Mouse (Mus musculus) limb, embryonic 10.5 days (tissue): ENCODE measurements around the gene Fam160b1. TPM values are rescaled to one million over a fixed set of nuclear protein-coding genes. Genes with fewer than 3 reads are reported as not detected.

Experiments
- DNase-seq: peaks from one replicate; pipeline ENCODE4 v3.0.0-alpha.2; 2017; ENCODE audit warnings: low spot score
- H3K27ac ChIP-seq: fragments of 300-500 bp; sonication (generic); 2 replicates; pipeline ENCODE4 v1.5.1; 2016; ENCODE audit warnings: mild to moderate bottlenecking
- H3K27me3 ChIP-seq: fragments of 300-500 bp; sonication (generic); 2 replicates; pipeline ENCODE4 v1.6.1; 2016; ENCODE audit warnings: low read depth, mild to moderate bottlenecking; ENCODE audit not compliant: poor library complexity, severe bottlenecking
- H3K36me3 ChIP-seq: fragments of 300-500 bp; sonication (generic); 2 replicates; pipeline ENCODE4 v1.6.1; 2016; ENCODE audit warnings: mild to moderate bottlenecking, moderate library complexity
- H3K4me1 ChIP-seq: fragments of 300-500 bp; sonication (generic); 2 replicates; pipeline ENCODE4 v1.6.1; 2016
- H3K4me3 ChIP-seq: fragments of 300-500 bp; sonication (generic); 2 replicates; pipeline ENCODE4 v1.5.1; 2016; ENCODE audit warnings: mild to moderate bottlenecking, moderate library complexity
- H3K9me3 ChIP-seq: fragments of 300-500 bp; sonication (generic); replicated peaks from 2 replicates; pipeline ENCODE4 v1.6.1; 2016; ENCODE audit warnings: mild to moderate bottlenecking
- WGBS: fragments of 180-500 bp; shearing (Covaris S2); methylation state at CpG from one replicate; pipeline ENCODE4 v1.1.7; 2016; 5-methylcytosine and 5-hydroxymethylcytosine counted together
- polyA plus RNA-seq: library from polyadenylated mRNA; unstranded; fragments of >200 nt; fragmentation: Nextera tagmentation; extraction: Ambion mirVana; gene quantifications from 2 replicates; pipeline ENCODE4 v1.2.1, GENCODE M21; 2016

The Fam160b1 gene
- polyA plus RNA-seq, 1 experiment from 2014 or later: 13.2 TPM

DNA sequence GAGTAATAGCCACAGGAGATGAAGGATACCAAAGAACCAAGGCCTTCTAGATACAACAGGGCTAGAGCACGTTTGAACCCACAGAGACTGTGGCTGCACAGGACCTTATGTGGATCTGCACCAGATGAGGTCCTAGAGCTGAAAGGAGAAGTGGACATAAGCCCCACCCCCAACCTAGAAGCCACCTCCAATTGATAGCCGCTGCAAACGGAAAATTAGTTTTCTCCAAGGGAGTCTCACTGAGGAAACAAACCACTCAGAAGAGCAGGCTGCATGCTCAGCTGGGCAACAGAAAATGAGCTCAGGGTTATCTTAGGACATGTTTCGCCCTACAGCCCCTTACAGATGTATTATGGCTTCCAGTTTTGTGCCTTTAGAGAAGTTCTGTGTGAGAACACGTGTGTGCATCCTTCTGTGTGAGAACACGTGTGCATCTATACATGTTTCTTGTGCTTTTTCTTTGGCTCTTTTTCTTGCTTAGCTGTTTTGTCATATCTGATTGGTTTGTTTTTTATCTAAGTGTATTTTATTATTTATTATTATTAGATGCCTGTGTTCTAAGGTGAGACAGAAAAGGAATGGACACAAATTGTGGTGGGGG lies 33.0 kb downstream of the Fam160b1 start:
- Histone ChIP-seq H3K9me3 (no peaks in the 10 kb centered on the region), H3K4me1 (no peaks in the 10 kb centered on the region), H3K27ac (no peak overlapping the region), H3K4me3 (no peak overlapping the region), H3K27me3 (no peaks in the 10 kb centered on the region), H3K36me3 (peaks cover 31% of the 10 kb centered on the region)
- WGBS: 81% methylated on average over 6 of the region's 6 CpGs
- no peak for DNase-seq

DNA sequence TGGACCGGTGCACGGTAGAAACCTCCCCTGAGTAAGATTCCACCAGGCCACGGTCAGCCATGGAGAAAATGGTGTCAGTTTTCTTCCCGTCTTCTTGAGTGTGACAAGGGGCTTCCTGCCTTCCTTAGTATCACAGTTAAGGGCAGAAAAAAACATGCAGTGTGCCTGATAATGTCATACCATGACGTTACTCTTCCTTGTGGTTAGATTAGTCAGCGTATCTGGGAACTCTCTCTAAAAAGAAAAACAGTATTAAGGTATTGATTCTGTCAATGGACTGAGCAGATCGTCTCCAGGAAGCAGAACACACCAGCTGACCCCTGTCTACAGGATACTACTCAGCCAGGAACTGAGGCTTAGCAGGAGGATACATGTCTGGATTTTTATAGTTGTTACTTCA lies 36.1 kb downstream of the Fam160b1 start:
- peaks cover under 1% of the 10 kb centered on the region for H3K36me3 ChIP-seq
- no peaks in the 10 kb centered on the region for H3K4me1 ChIP-seq
- no peak overlapping the region for H3K27ac ChIP-seq
- no peaks in the 10 kb centered on the region for H3K27me3 ChIP-seq
- H3K9me3 ChIP-seq: no peaks in the 10 kb centered on the region
- no peak for DNase-seq
- no peak overlapping the region for H3K4me3 ChIP-seq
- WGBS: 81% methylated on average over 7 of the region's 7 CpGs

- Histone ChIP-seq H3K36me3 (no peaks in the 10 kb centered on the region), H3K9me3 (no peaks in the 10 kb centered on the region), H3K27ac (0 out of 2 replicates have a peak overlapping the region, but pooled peaks have one; percentile 46), H3K4me1 (peaks cover 27% of the 10 kb centered on the region), H3K27me3 (no peaks in the 10 kb centered on the region), H3K4me3 (no peak overlapping the region)
- DNase-seq: no peak
- WGBS: 85% methylated on average over 6 of the region's 6 CpGs
Measured at GRCm38 (mm10) chr19:57402364-57402763, 41.9 kb downstream of the Fam160b1 start.

DNA sequence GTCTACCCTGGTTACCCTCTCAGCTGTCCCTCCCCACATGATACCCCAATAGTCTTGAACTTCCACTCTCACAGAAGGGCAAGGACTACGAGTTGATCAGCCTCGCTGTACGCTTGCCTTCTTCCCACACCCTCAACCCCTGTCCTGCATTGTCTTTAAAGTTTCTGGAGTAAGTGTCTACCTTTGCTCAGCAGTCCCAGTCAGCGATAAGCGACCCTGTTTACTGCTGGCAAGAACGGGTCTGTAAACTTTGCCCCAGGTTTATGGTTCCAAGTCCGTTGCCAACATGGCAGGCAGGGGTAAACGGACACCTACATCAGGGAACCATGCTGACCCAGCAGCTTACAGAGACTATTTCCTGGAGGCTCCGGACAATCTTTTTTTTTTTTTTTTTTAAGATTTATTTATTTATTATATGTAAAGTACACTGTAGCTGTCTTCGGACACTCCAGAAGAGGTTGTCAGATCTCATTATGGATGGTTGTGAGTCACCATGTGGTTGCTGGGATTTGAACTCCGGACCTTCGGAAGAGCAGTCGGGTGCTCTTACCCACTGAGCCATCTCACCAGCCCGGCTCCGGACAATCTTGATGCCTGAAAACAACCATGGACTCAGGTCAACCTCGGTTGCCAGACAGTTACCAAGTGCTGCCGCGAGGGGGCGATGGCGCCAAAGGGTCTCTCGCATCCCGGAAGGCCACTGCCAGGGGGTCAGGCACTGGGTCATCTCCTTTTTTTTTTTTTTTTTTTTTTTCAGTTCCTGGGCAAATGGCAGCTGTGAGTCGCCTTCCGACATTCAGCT lies 43.4 kb downstream of the Fam160b1 start:
- H3K27ac ChIP-seq: no peak overlapping the region
- H3K36me3 ChIP-seq: no peaks in the 10 kb centered on the region
- no peaks in the 10 kb centered on the region for H3K9me3 ChIP-seq
- peaks cover 38% of the 10 kb centered on the region for H3K4me1 ChIP-seq
- peak overlapping the region; percentile 32 for H3K4me3 ChIP-seq
- WGBS: 10% methylated on average over 24 of the region's 24 CpGs
- H3K27me3 ChIP-seq: no peaks in the 10 kb centered on the region
- peak; percentile 95 for DNase-seq

DNA sequence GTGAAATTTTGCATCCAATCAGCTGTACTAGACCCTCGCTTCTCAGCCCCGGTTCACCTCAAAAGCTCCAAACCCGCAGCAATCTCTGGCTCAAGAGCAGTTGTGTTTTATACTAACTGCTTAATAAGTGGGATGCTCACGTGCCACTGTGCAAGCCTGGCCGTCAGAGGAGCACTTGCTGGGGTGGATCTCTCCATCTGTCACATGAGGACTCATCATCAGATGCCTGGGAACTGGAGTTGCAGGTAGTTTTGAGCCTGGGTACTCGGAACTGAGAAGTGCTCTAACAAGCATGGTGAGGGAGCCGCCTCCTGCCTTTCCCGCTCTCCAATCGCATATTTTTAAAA lies 44.0 kb downstream of the Fam160b1 start:
- Histone ChIP-seq H3K36me3 (no peaks in the 10 kb centered on the region), H3K9me3 (no peaks in the 10 kb centered on the region), H3K4me3 (peak overlapping the region; percentile 32), H3K27me3 (no peaks in the 10 kb centered on the region), H3K27ac (no peak overlapping the region), H3K4me1 (peaks cover 38% of the 10 kb centered on the region)
- no peak for DNase-seq
- WGBS: 8% methylated on average over 9 of the region's 9 CpGs

DNA sequence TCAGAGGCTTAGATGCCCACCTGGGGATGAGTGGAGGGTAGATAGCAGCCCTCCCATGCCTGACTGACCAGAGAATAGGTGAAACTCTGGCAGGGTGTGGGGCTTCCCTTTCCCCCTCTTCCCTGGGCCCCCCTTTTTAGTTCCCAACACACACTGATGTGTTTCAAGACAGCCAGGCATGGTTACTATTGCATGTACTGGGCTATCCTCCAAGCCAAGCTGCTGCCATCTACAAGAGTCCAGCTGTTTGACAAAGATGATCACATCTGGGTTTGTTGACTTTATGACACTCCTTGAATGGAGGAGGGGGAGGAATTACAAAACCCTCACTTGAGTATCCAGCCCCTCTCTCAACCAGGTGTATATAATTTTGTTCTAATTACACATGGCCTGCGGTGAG lies 47.5 kb downstream of the Fam160b1 start:
- H3K4me1 ChIP-seq: peaks cover 60% of the 10 kb centered on the region
- no peak overlapping the region for H3K4me3 ChIP-seq
- H3K36me3 ChIP-seq: no peaks in the 10 kb centered on the region
- no peaks in the 10 kb centered on the region for H3K9me3 ChIP-seq
- DNase-seq: no peak
- H3K27me3 ChIP-seq: no peaks in the 10 kb centered on the region
- no peak overlapping the region for H3K27ac ChIP-seq
- WGBS: 90% methylated on average over 1 of the region's 1 CpGs

- Histone ChIP-seq H3K9me3 (no peaks in the 10 kb centered on the region), H3K27ac (peak overlapping the region; percentile 75), H3K36me3 (no peaks in the 10 kb centered on the region), H3K4me3 (peak overlapping the region; percentile 34), H3K27me3 (no peaks in the 10 kb centered on the region), H3K4me1 (peaks cover 43% of the 10 kb centered on the region)
- WGBS: 24% methylated on average over 29 of the region's 29 CpGs
- peak; percentile 61 for DNase-seq
Measured at GRCm38 (mm10) chr19:57411375-57412196, 51.1 kb downstream of the Fam160b1 start.

DNA sequence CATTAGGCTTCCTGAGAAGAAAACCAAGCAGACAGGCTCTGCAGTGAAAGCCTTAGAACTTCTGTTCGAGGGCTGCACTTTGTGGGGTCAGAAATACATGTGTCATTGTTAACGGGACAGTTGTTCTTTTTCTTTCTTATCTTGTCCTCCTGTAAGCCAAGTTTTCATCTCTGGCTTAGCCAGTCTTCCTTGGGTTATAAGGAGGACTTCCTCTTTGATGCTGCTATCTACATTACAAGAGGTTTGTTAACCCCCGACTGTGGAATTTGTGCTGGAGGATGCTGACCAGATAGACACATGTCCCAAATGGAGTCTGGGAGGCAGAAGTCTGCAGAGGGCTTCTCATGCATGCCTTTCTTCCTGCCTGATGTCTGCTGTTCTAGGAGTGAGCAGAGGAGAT lies 52.7 kb downstream of the Fam160b1 start:
- WGBS: 72% methylated on average over 3 of the region's 3 CpGs
- Histone ChIP-seq H3K9me3 (no peaks in the 10 kb centered on the region), H3K4me1 (peaks cover 36% of the 10 kb centered on the region), H3K27me3 (no peaks in the 10 kb centered on the region), H3K36me3 (no peaks in the 10 kb centered on the region), H3K27ac (no peak overlapping the region), H3K4me3 (no peak overlapping the region)
- DNase-seq: no peak

GRCm38 (mm10) chr19:57413918-57414317 lies 53.4 kb downstream of the Fam160b1 start:
- H3K27me3 ChIP-seq: no peaks in the 10 kb centered on the region
- no peak for DNase-seq
- WGBS: 87% methylated on average over 6 of the region's 6 CpGs
- H3K27ac ChIP-seq: no peak overlapping the region
- H3K4me1 ChIP-seq: peaks cover 35% of the 10 kb centered on the region
- no peak overlapping the region for H3K4me3 ChIP-seq
- no peaks in the 10 kb centered on the region for H3K36me3 ChIP-seq
- H3K9me3 ChIP-seq: no peaks in the 10 kb centered on the region

DNA sequence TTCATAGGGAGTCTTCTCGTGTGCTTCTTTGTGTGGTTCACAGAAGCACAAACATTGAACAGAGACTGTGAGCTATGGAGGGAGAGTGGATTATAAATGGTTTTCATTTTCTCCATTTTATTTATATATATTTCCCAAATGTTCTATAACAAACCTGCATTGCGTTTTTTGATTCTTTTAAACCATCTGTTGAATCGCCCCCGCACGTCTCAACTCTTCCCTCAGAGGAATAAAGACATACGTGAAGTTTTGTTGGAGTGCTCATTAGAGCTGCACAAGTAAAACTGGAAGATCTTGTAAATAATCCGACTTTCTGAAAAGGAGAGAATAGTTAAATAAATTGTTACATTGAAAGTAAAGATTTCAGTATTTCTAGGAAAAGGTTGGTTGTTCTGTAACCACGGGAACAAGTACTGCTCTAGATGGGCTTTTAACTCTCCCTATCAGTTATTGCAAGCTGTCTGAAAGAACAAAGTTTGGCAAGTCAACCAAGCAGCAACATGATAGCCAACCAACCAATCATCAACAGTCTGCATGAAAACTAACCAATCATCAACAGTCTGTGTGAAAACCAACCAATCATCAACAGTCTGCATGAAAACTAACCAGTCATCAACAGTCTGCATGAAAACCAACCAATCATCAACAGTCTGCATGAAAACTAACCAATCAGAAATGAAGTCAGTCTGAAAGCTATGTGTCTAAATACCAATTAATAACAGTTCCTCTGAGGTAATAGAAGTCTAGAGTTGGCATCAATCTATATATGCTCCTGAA lies 54.7 kb downstream of the Fam160b1 start:
- Histone ChIP-seq H3K4me3 (no peak overlapping the region), H3K27ac (no peak overlapping the region), H3K4me1 (peaks cover 35% of the 10 kb centered on the region), H3K36me3 (no peaks in the 10 kb centered on the region), H3K27me3 (no peaks in the 10 kb centered on the region), H3K9me3 (no peaks in the 10 kb centered on the region)
- WGBS: 92% methylated on average over 8 of the region's 8 CpGs
- no peak for DNase-seq

DNA sequence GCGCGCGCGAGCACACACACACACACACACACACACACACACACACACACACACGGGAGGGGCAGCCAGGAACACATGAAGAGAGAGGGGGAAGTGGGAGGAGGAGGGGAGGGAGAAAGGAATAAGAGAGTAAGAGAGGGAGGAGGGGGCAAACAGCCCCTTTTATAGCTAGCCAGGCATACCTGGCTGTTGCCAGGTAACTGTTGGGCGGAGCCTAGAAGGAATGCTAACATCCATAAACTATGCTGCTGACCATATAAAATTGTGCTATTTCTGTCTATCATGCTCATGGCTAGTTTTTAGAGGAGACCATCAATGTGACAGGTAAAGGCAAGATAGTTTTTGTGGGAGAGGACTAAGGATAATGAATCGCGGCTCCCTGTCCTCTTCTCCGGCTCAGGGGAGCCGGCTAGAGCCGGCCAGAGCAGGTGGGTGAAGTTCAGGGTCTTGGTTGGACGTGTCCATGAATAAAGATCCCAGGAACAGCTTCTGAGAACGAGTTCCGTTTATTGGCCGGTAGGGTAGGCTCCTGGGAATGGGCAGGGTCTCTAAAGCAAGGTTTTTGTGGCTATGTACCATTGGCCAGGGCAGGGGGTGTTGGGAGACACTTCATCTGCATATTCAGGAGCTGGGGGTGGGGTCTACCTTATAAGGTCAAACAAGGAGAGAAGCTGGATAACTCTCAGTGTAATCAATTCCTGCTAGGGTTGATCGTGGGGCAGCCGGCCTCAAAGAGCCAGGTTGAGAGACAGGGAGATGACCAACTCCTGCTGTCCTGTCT lies 57.5 kb downstream of the Fam160b1 start:
- WGBS: 21% methylated on average over 17 of the region's 17 CpGs
- DNase-seq: no peak

GRCm38 (mm10) chr19:57423402-57423801 lies 62.9 kb downstream of the Fam160b1 start:
- Histone ChIP-seq H3K27me3 (no peaks in the 10 kb centered on the region), H3K27ac (no peak overlapping the region), H3K36me3 (no peaks in the 10 kb centered on the region), H3K9me3 (no peaks in the 10 kb centered on the region), H3K4me3 (no peak overlapping the region), H3K4me1 (peaks cover 17% of the 10 kb centered on the region)
- WGBS: 11% methylated on average over 3 of the region's 3 CpGs
- DNase-seq: no peak

More for the DNA sequence above, 57.5 kb downstream of the Fam160b1 start:
- Histone ChIP-seq H3K27ac (no peak overlapping the region), H3K4me3 (peak overlapping the region; percentile 26), H3K36me3 (no peaks in the 10 kb centered on the region), H3K27me3 (no peaks in the 10 kb centered on the region), H3K4me1 (peaks cover 14% of the 10 kb centered on the region), H3K9me3 (no peaks in the 10 kb centered on the region)
